Mouse (Mus musculus): ENCODE results near the gene Tmco1. TPM values are rescaled to one million over a fixed set of nuclear protein-coding genes. Genes with fewer than 3 reads are reported as not detected.
"Not testable (repeated sequence)": the region's sequence is repeated elsewhere in the genome, so short reads cannot be mapped to it uniquely, and the experiment has no call there.

The Tmco1 gene
- polyA plus RNA-seq, 1 experiment from 2014 or later = 65.4 TPM

GRCm38 (mm10) chr1:167337463-167338095 lies 29.4 kb downstream of the Tmco1 start:
- 22% methylated on average over 12 of the region's 12 CpGs for WGBS

DNA sequence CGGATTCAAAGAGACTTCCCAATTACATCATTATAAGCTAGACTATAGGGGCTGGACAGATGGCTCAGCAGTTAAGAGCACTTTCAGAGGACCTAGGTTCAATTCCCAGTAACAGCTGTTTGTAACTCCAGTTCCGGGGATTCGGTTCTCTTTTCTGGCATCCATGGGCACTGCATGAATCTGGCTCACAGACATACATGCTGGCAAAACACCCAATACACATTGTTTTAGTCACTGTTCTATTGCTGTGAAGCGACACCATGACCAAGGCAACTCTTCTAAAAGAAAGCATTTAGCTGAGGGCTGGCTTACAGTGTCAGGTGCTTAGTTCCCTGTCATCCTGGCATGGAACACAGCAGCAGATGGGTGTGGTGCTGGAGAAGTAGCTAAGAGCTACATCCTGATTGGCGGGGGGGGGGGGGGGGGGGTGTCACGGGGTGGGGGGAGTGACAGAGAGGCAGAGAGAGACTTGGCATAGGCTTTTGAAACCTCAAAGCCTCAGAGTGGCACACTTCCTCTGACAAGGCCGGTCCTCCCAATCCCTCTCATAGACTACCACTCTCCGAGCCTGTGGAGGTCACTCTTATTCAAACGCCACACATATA lies 31.1 kb downstream of the Tmco1 start:
- Histone ChIP-seq H3K4me3 (replicated peaks; ENCODE audit: low read depth, low read length) (no peak overlapping the region), H3K4me2 (ENCODE audit: low read length) (no peak overlapping the region), H3K9ac (replicated peaks; ENCODE audit: low read length) (no peak overlapping the region), H3K27me3 (ENCODE audit: control insufficient read depth, insufficient read depth, low read length) (peaks cover 6% of the 10 kb centered on the region), H3K9me3 (ENCODE audit: control insufficient read depth, low read length) (no peaks in the 10 kb centered on the region), H3K36me3 (ENCODE audit: control insufficient read depth, insufficient read depth, low read length) (no peaks in the 10 kb centered on the region), H3K27ac (replicated peaks; ENCODE audit: low read depth, low read length) (no peak overlapping the region), H3K4me1 (ENCODE audit: control insufficient read depth, insufficient read depth, low read length) (no peaks in the 10 kb centered on the region)
- ATAC-seq (ENCODE audit: low FRiP score, low TSS enrichment) (no peak), DNase-seq (no peak)
- WGBS = 79% methylated on average over 7 of the region's 9 CpGs

More at GRCm38 (mm10) chr1:167337463-167338095, 29.4 kb downstream of the Tmco1 start:
- Histone ChIP-seq H3K27ac (replicated peaks; ENCODE audit: low read depth, low read length) (no peak overlapping the region), H3K27me3 (ENCODE audit: control insufficient read depth, insufficient read depth, low read length) (peaks cover 6% of the 10 kb centered on the region), H3K36me3 (ENCODE audit: control insufficient read depth, insufficient read depth, low read length) (peaks cover 11% of the 10 kb centered on the region), H3K9ac (replicated peaks; ENCODE audit: low read length) (no peak overlapping the region), H3K9me3 (ENCODE audit: control insufficient read depth, low read length) (no peaks in the 10 kb centered on the region), H3K4me2 (ENCODE audit: low read length) (no peak overlapping the region), H3K4me3 (replicated peaks; ENCODE audit: low read depth, low read length) (no peak overlapping the region), H3K4me1 (ENCODE audit: control insufficient read depth, insufficient read depth, low read length) (no peaks in the 10 kb centered on the region)
- peak; percentile 59; the same call in 1 of the 2 replicates for ATAC-seq (ENCODE audit: low FRiP score, low TSS enrichment)
- peak; percentile 92 for DNase-seq

DNA sequence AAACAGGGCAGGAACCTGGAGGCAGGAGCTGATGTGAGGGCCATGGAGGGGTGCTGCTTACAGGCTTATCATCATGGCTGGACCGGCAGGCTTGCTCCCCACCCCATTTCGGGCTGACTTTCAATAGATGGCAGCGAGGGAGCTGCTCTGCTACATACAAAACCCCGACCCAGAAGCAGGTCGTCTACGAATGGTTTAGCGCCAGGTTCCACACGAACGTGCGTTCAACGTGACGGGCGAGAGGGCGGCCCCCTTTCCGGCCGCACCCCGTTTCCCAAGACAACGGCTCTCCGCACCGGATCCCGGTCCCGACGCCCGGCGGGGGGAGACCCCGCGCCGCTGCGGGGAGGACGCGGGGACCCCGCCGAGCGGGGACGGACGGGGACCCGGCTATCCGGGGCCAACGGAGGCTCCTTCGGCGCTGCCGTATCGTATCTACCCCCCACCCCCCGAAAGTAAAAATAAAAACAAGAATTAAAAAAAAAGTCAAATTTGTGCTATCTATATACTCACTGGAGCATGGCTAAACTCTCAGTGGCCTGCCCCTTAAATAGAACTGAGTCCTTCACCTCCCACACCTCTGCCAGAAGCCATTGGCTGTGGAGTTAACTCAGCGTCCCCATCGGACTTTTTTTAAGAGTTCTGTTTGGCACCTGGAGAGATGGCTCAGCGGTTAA lies 32.1 kb downstream of the Tmco1 start:
- Histone ChIP-seq H3K4me3 (replicated peaks; ENCODE audit: low read depth, low read length) (peak overlapping the region; percentile 39), H3K27me3 (ENCODE audit: control insufficient read depth, insufficient read depth, low read length) (peaks cover 6% of the 10 kb centered on the region), H3K4me1 (ENCODE audit: control insufficient read depth, insufficient read depth, low read length) (no peaks in the 10 kb centered on the region), H3K27ac (replicated peaks; ENCODE audit: low read depth, low read length) (no peak overlapping the region), H3K36me3 (ENCODE audit: control insufficient read depth, insufficient read depth, low read length) (no peaks in the 10 kb centered on the region), H3K9me3 (ENCODE audit: control insufficient read depth, low read length) (no peaks in the 10 kb centered on the region), H3K4me2 (ENCODE audit: low read length) (peak overlapping the region; percentile 68), H3K9ac (replicated peaks; ENCODE audit: low read length) (peak overlapping the region; percentile 57; the same call in 1 of the 2 replicates)
- 0 out of 2 replicates have a peak, but pooled peaks have one; percentile 37 for ATAC-seq (ENCODE audit: low FRiP score, low TSS enrichment)
- peak; percentile 35 for DNase-seq
- WGBS = 3% methylated on average over 47 of the region's 47 CpGs

DNA sequence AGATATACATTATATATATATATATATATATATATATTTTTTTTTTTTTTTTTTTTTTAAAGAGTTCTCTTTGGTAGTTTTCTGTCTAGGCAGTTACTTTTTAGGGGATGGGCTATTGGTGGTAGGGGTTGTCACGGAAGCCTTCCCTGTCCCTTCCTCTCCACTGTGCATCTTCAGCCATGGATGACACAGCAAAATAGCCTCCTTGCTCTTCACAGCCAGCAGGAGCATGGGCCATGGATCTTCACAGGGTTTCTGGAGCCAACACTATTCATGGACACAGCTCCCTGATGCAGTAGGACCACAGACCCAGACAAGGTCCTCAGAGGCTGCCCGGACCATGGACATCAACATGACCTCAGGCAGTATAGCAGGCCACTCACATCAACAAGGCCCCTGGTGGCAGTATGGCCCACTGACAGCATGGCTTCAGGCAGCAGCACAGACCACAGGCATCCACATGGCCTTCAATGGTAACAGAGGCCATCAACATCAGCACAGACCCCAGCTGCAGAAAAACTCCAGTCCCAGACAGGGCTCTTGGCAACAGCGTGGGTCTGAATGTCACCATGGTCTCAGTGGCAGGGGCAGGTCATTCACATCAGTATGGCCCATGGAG lies 32.8 kb downstream of the Tmco1 start:
- Histone ChIP-seq H3K36me3 (ENCODE audit: control insufficient read depth, insufficient read depth, low read length) (no peaks in the 10 kb centered on the region), H3K9me3 (ENCODE audit: control insufficient read depth, low read length) (no peaks in the 10 kb centered on the region), H3K4me2 (ENCODE audit: low read length) (peak overlapping the region; percentile 68; the same call in 1 of the 2 replicates), H3K27ac (replicated peaks; ENCODE audit: low read depth, low read length) (no peak overlapping the region), H3K4me3 (replicated peaks; ENCODE audit: low read depth, low read length) (no peak overlapping the region), H3K9ac (replicated peaks; ENCODE audit: low read length) (no peak overlapping the region), H3K27me3 (ENCODE audit: control insufficient read depth, insufficient read depth, low read length) (peaks cover 6% of the 10 kb centered on the region), H3K4me1 (ENCODE audit: control insufficient read depth, insufficient read depth, low read length) (no peaks in the 10 kb centered on the region)
- 99% methylated on average over 3 of the region's 3 CpGs for WGBS
- ATAC-seq (ENCODE audit: low FRiP score, low TSS enrichment) = no peak
- DNase-seq = no peak

DNA sequence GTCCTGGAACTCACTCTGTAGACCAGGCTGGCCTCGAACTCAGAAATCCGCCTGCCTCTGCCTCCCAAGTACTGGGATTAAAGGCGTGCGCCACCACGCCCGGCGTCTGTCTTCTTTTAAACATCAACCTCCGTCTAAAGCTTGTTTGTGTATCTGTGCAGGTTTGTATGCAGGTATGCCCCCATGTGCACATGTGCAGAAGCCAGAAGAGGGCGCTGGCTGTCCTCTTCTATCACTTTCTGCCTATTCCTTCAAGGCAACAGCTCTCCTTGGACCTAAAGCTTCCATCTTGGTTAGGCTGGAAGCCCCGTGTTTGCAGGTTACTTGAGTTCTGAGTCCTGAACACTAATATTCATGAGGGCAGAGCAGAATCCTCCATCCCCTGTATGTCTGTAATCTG lies 34.7 kb downstream of the Tmco1 start:
- WGBS = 92% methylated on average over 10 of the region's 10 CpGs
- H3K36me3 ChIP-seq (ENCODE audit: control insufficient read depth, insufficient read depth, low read length) = no peaks in the 10 kb centered on the region
- ATAC-seq (ENCODE audit: low FRiP score, low TSS enrichment) = no peak

DNA sequence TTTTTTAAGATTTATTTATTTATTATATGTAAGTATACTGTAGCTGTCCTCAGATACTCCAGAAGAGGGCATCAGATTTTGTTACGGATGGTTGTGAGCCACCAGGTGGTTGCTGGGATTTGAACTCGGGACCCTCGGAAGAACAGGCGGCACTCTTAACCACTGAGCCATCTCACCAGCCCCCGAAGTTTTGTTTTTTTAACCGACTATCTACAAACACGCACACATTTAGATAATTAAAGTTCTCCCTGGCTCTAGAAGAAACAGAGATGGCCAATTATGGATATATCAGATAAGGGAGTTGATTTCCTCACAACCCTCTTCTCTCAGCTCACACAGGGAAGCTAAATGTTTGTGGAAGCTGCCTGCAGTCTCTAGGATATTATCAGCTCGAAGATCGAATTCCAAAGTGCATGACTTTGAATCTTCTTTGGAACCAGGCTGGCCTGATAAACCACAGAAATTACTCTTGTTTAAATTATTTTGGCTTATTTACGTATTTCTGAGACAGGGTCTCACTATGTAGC lies 37.9 kb downstream of the Tmco1 start:
- H3K4me1 ChIP-seq (ENCODE audit: control insufficient read depth, insufficient read depth, low read length); H3K4me3 ChIP-seq (replicated peaks; ENCODE audit: low read depth, low read length); DNase-seq; H3K9ac ChIP-seq (replicated peaks; ENCODE audit: low read length); H3K4me2 ChIP-seq (ENCODE audit: low read length); H3K27me3 ChIP-seq (ENCODE audit: control insufficient read depth, insufficient read depth, low read length); H3K9me3 ChIP-seq (ENCODE audit: control insufficient read depth, low read length); H3K27ac ChIP-seq (replicated peaks; ENCODE audit: low read depth, low read length); ATAC-seq (ENCODE audit: low FRiP score, low TSS enrichment); H3K36me3 ChIP-seq (ENCODE audit: control insufficient read depth, insufficient read depth, low read length): not testable (repeated sequence)
- WGBS = 93% methylated on average over 10 of the region's 10 CpGs

More for the DNA sequence above, 34.7 kb downstream of the Tmco1 start:
- Histone ChIP-seq H3K27me3 (ENCODE audit: control insufficient read depth, insufficient read depth, low read length) (peaks cover 6% of the 10 kb centered on the region), H3K4me3 (replicated peaks; ENCODE audit: low read depth, low read length) (no peak overlapping the region), H3K27ac (replicated peaks; ENCODE audit: low read depth, low read length) (no peak overlapping the region), H3K9me3 (ENCODE audit: control insufficient read depth, low read length) (no peaks in the 10 kb centered on the region), H3K4me2 (ENCODE audit: low read length) (no peak overlapping the region), H3K9ac (replicated peaks; ENCODE audit: low read length) (no peak overlapping the region), H3K4me1 (ENCODE audit: control insufficient read depth, insufficient read depth, low read length) (no peaks in the 10 kb centered on the region)
- DNase-seq = no peak

DNA sequence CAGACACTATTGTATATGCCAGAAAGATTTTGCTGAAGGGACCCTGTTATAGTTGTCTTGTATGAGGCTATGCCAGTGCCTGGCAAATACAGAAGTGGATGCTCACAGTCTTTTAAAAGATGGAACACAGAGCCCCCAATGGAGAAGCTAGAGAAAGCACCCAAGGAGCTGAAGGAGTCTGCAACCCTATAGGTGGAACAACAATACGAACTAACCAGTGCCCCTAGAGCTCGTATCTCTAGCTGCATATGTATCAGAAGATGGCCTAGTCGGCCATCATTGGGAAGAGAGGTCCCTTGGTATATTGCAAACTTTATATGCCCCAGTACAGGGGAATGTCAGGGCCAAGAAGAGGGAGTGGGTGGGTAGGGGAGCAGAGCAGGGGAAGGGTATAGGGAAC lies 41.0 kb downstream of the Tmco1 start:
- H3K4me1 ChIP-seq (ENCODE audit: control insufficient read depth, insufficient read depth, low read length); H3K4me3 ChIP-seq (replicated peaks; ENCODE audit: low read depth, low read length); ATAC-seq (ENCODE audit: low FRiP score, low TSS enrichment); H3K27ac ChIP-seq (replicated peaks; ENCODE audit: low read depth, low read length); H3K4me2 ChIP-seq (ENCODE audit: low read length); H3K9ac ChIP-seq (replicated peaks; ENCODE audit: low read length); DNase-seq; H3K27me3 ChIP-seq (ENCODE audit: control insufficient read depth, insufficient read depth, low read length); H3K9me3 ChIP-seq (ENCODE audit: control insufficient read depth, low read length); H3K36me3 ChIP-seq (ENCODE audit: control insufficient read depth, insufficient read depth, low read length): not testable (repeated sequence)
- 57% methylated on average over 3 of the region's 3 CpGs for WGBS

DNA sequence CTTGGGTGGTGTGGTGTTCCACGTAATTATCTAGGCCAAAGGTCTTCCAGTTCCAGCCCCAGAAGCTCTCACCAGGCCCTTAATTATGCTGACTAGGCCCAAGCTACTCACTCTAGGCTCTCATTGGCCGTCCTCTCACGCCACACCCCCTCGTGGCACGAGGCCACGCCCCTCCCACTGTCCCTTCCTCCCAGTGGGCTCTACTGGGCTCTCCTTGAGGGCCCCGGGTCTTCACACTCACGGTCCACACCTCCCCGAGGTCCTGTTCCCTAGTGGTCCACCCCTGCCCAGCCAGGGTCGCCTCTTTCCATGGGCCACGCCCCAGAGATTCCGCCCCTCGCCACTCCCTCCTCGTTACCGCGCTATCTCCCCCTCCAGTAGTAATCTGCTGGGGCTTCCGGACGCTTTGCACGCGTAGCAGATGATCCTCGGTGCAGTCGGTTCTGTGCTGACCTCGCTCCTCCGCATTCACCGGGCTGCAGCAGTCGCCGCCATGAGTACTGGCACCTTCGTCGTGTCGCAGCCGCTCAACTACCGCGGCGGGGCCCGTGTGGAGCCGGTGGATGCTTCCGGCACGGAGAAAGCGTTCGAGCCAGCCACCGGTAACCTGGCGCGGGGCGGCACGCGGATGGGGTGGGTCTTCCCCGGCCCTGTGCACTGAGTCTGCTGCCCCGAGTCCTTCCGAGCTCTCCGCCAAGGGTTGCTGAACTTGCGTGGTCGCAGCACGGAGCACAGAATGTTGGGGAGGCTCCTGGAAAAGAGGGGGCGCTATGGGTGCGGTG lies 41.8 kb downstream of the Tmco1 start, which contains the start of gene Aldh9a1:
Aldh9a1 (plus strand) TSS at position 177 of the 782 bp plus-strand sequence.
- peak; percentile 98 for ATAC-seq (ENCODE audit: low FRiP score, low TSS enrichment)
- H3K9ac ChIP-seq (replicated peaks; ENCODE audit: low read length) = peak within 1 kb of the TSS; percentile 78

More for the DNA sequence above, 41.8 kb downstream of the Tmco1 start, which contains the start of gene Aldh9a1:
- WGBS = under 1% methylated on average over 55 of the region's 55 CpGs
- peak within 1 kb of the TSS; percentile 82 for H3K4me2 ChIP-seq (ENCODE audit: low read length)
- peak within 1 kb of the TSS; percentile 66 for H3K4me3 ChIP-seq (replicated peaks; ENCODE audit: low read depth, low read length)
- H3K4me1 ChIP-seq (ENCODE audit: control insufficient read depth, insufficient read depth, low read length) = peaks cover 4% of the 10 kb centered on the region; the same call in 1 of the 2 replicates
- no peaks in the 10 kb centered on the region for H3K27me3 ChIP-seq (ENCODE audit: control insufficient read depth, insufficient read depth, low read length)
- peak within 1 kb of the TSS; percentile 81 for H3K27ac ChIP-seq (replicated peaks; ENCODE audit: low read depth, low read length)
- no peaks in the 10 kb centered on the region for H3K9me3 ChIP-seq (ENCODE audit: control insufficient read depth, low read length)
- peaks cover 7% of the 10 kb centered on the region for H3K36me3 ChIP-seq (ENCODE audit: control insufficient read depth, insufficient read depth, low read length)
- peak; percentile 90 for DNase-seq

Data from midbrain, embryonic 14.5 days (tissue).